Mouse (Mus musculus) urinary bladder, adult 18-20 months (tissue): ENCODE measurements around the gene BC049715.

Source experiments
- DNase-seq, 2 experiments: peaks; one replicate each; pipeline ENCODE4 v3.0.0; 2022; ENCODE audit warnings: low spot score in 2 of 2, mixed read lengths in 2 of 2

BC049715 gene

DNA sequence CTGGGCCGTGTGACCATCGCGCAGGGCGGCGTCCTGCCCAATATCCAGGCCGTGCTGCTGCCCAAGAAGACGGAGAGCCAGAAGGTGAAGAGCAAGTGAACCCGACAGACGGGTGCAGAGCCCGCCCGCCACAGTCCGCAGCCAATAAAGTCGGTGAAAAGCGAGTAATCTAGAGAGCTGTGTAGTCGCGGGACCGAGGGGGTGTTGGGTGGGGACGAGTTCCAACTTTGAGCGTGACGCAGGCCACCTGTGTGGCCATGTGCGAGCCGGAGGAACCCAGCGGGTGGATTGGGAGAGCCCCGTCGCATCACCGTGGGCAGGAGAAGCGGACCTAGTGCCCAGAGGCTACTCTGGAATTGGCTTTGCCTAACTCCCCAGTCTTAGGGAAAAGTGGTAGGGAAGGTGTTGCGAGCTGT lies 18.8 kb upstream of the BC049715 start:
- no peak for DNase-seq

GRCm38 (mm10) chr6:136809077-136809476 lies 18.3 kb upstream of the BC049715 start:
- peak in 1 of 2 experiments; percentile 71 for DNase-seq

DNA sequence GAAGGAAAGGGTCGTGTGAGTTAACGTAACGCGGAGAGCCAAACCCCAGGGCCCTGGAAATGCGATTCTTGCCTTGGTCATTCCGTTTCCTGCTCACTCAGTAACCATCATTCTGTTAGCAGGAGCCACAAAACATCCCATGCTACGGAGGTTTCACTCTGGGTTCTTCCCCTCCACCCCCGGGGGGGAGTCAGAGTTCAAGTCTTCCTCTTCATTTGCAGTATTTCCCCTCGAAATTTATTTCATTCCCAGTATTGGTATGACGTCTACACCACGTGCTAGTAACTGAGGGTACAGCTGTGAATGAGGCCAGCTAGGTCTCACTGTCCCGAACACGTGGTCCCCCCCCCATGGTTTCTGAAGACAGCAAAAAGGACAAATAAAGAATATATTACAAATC lies 17.8 kb upstream of the BC049715 start:
- DNase-seq = no peak

- no peak for DNase-seq
Observed at GRCm38 (mm10) chr6:136811196-136811595, 16.2 kb upstream of the BC049715 start.

- DNase-seq = no peak
Observed at GRCm38 (mm10) chr6:136813117-136813516, 14.3 kb upstream of the BC049715 start.

DNA sequence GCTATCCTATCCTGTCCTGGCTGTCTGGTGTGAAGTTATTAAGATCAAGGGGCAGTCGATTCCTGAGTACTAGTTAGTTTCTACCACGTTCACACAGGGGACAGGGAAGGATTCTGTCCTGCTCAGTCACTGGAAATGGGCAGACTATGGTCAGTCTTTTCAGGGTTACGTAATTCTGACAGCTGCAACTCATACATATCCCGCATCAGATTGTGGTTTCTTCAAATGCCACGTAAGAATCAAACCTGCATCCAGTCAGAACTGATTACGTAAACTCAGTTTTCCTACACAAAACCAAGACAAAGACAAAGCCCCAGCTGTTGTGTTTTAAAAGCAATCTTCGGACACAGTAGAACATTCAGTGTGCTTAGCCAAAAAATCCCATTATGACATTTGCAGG lies 12.0 kb upstream of the BC049715 start:
- DNase-seq = no peak

- no peak for DNase-seq
Observed at GRCm38 (mm10) chr6:136816826-136817225, 10.6 kb upstream of the BC049715 start.

GRCm38 (mm10) chr6:136817549-136817948 lies 9.9 kb upstream of the BC049715 start:
- DNase-seq = no peak

DNA sequence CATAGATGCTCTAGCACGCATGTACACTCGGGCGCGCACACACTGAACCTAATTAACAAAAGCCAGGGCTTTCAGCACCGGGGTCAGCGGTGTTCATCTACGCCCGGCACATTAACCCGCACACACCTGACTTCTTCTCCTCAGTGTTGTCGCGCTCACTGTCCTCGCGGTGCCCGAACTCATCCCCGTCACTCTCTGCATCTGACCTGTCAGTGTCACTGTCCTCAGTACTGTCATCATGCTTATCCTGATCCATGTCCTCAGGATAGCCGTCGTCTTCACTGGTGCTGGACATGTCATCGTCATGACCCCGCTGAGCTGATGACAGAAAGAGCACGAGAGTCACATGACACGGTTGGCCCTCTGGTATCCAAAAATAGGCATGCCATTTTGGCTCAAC lies 7.0 kb upstream of the BC049715 start:
- DNase-seq = no peak

GRCm38 (mm10) chr6:136821086-136821485 lies 6.3 kb upstream of the BC049715 start:
- DNase-seq = no peak

DNA sequence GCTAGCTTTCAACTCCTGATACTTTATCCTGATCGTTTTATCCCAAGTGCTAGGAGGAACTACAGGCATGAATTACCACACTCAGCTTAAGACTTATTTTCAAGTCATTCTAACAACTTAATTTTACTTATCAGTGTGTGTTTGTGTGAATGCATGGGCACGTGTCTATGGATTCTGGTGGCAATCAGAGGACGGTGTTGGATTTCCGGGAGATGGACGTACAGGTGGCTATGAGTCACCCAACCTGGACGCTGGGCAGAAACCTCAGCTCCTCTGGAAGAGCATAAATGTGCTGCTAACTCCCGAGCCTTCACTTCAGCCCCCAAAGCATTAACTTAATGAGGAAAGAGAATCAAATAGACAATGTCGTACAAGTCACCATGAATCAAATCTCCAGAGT lies 2.4 kb upstream of the BC049715 start:
- no peak for DNase-seq

- no peak for DNase-seq
Observed at GRCm38 (mm10) chr6:136827116-136827515, 310 bp upstream of the BC049715 start.

- DNase-seq = peak; percentile 91 to 95
Observed at GRCm38 (mm10) chr6:136827881-136828561, 595 bp downstream of the BC049715 start, which contains the start of gene Wbp11. Wbp11 (minus strand) TSS chr6:136828233.

DNA sequence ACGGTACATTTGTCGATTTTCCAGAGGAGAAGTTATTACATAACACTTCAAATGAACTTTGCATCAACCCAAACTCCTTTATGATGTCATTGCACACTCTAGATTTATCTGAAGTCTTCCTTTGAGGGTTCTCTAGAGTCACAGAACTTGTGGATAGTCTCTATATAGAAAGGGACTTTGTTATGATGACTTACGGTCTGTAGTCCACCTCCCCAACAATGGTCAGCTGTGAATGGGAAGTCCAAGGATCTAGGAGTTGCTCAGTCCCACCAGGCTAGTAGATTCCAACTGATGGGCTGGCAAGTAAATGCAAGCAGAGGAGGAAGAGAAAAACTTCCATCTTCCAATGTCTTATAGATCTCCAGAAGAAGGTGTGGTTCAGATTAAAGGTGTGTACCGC lies 1.3 kb downstream of the BC049715 start:
- no peak for DNase-seq

- no peak for DNase-seq
Observed at GRCm38 (mm10) chr6:136831712-136832111, 4.3 kb downstream of the BC049715 start.

DNA sequence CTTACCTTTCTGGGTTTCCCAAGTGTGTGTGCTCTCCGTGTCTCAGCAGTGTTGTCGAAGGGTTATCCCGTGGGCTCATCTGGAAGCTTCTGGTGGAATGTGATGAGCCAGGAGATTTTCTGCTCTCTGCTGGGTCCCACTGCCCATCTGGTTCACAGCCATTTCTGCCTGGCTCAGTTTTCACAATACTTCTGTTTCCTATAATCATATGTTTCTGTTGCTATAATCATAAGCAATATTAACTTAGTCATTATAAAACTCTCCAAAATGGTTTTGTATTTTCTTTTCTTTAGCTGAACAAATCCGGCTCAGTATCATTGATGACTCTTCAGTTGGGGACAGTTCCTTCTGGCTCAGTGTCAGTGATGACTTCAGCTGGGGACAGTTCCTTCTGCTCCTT lies 7.9 kb downstream of the BC049715 start, which contains the start of gene Smco3:
Smco3 (minus strand) TSS at position 101 of the 400 bp plus-strand sequence.
- no peak for DNase-seq

- DNase-seq = no peak
Observed at GRCm38 (mm10) chr6:136837323-136837722, 9.9 kb downstream of the BC049715 start.

DNA sequence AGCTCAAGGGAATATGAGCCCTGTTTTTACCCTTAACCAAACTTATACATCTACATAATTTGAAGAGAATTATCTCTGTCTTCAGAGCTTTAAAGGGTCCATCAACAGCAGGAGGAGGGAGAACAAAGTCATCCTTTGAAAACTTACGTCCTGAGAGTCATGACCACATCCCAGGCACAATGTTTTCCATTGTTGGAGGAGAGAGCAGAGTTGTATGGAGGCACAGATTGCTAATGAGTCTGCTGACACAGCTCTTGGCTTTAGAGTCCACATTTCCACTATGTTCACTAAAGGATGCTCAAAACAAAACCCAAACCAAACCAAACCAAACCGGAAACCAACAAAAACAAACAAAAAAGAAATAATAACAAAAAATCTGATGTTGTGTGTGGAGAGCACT lies 17.5 kb downstream of the BC049715 start:
- no peak for DNase-seq

DNA sequence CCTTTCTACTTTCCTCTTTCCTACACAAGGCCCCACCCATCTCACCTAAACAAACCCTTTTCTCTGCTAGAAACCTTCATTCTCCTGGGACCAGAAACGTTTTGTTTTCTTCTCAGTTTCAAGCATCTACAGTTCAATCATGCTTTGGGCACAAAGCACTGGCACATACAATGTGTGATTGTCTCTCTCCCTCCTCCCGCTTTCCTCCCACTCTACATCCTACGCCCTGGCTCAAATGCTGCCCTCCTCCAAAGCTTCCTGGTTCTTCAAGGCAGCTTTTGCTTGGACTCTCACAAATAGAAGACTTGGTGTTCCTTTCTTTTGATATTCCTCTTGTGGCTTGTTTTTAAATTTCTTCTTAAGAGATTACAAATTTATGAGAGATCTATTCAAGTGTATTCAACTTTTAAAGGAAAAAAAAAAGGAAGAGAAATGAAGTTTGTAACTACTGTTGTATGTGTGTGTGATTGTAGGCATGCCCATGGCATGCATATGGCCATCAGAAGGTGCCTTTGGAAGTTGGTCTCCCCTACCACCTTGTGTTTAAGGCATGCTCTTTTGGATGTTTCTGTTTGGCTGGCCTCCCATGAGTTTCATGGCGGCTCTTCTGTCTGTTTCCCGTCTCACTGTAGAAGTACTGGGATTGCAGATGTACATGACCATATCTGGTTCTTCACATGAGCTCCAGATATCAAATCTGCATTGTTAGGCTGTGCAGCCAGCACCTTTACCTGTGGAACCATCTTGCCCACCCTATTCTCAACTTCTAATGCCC lies 18.5 kb downstream of the BC049715 start:
- DNase-seq = no peak

DNA sequence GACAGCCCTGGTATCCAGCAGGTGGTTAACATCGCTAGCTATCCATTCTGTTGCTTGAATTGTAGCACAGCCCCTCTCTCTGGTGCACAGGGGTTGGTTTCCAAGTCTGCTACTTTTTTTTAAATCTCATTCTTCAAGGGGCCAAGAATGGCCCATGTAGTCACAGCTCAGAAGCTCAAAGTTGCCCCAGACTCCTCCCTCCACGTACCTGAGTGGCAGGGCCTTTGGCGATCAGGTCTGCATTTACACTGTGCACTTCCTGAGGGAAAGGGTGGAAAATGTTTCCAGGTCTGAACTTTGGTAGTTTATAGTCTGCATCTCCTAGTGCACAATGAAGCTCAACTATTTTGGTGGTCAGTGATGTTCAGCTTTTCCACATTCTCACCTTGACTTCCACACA lies 19.8 kb downstream of the BC049715 start:
- no peak for DNase-seq

- DNase-seq = no peak
Observed at GRCm38 (mm10) chr6:136847790-136848189, 20.4 kb downstream of the BC049715 start.

DNA sequence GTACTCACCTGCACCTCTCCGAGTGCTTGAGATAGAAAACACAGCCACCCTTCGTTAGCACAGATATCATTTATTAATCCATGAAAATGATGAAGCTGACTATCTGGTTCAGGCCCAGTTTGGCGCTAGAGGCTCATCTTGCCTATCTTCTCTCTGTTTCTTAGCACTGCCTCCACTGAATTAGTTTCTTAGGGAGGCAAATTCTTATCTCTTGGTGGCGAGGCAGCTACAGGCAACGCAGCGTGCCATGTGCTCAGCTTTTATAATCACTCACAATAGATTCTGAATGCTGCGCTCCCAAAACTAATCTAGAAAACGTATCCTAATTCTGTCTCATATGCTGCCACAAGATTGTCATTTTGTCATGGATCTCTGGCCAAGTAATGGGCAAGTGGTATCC lies 21.0 kb downstream of the BC049715 start:
- DNase-seq = no peak

DNA sequence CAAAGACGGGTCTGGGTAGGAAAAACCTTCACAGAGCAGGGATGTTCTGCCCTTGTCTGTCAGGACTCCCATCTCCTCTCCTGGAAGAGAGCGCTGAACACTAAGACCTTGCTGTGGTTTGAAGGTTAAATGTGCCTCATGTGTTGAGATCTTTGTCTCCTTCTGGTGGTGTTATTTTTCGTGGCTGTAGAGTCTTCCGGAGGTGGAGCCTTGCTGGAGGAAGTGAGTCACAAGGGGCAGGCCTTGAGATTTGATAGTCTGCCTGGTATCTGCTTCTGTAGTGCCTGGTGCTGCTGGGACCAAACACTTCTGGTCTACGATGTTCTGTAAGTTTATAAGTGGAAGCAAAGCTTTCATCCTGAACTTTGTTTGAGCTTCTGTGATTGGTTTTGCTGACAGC lies 21.5 kb downstream of the BC049715 start:
- no peak for DNase-seq
